Mouse (Mus musculus): ENCODE measurements around the gene Lrp6.

GRCm38 (mm10) chr6:134500381-134501162 lies 66.2 kb downstream of the Lrp6 start:
- no peak for TF ChIP-seq CTCF (IDR thresholded peaks at IDR 0.05; ENCODE audit: low read depth, low read length)
- no peak for TF ChIP-seq GATA1 (IDR thresholded peaks at IDR 0.05; ENCODE audit: borderline replicate concordance, low read length)
